Mouse (Mus musculus) left cerebral cortex, postnatal 4 days (tissue): ENCODE results near the gene B4gat1. TPM values are rescaled to one million over a fixed set of nuclear protein-coding genes. Genes with fewer than 3 reads are reported as not detected.

Experiments used
- DNase-seq: peaks from one replicate; pipeline ENCODE4 v3.0.0-alpha.2; 2022
- intact Hi-C: fragments of 180-260 bp; cut with DNase I; formaldehyde crosslinking; loops from one replicate; pipeline ENCODE4 v1.15.1; 2025
- total RNA-seq, 2 experiments: library from RNA; stranded (reverse); gene quantifications; 2 replicates each; pipeline ENCODE4 v1.2.3; 2021

Gene B4gat1
- total RNA-seq, 2 experiments from 2014 or later: 64.1 to 76.4 TPM

DNA sequence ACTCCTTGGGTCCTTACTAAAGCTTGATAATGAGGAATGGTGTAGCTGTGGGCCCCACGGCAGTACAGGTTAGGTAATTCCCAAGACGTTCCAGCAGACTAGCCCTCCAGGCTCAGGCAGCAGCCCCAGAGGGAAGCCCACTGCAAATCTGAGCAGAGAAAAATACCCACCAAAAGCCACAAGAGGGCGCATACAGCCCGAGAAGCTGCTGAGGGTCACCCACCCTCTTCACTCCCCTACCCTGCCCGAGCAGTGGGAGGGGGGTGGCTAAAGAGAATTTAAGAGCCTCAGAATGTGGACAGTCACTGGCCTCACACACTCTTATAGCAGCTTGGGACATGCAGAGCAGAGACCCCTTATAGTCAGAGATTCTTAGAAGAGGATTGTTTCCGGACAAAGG, 17.6 kb downstream of the B4gat1 start:
- peak; percentile 56 for DNase-seq
- intact Hi-C loops: no loop called here

DNA sequence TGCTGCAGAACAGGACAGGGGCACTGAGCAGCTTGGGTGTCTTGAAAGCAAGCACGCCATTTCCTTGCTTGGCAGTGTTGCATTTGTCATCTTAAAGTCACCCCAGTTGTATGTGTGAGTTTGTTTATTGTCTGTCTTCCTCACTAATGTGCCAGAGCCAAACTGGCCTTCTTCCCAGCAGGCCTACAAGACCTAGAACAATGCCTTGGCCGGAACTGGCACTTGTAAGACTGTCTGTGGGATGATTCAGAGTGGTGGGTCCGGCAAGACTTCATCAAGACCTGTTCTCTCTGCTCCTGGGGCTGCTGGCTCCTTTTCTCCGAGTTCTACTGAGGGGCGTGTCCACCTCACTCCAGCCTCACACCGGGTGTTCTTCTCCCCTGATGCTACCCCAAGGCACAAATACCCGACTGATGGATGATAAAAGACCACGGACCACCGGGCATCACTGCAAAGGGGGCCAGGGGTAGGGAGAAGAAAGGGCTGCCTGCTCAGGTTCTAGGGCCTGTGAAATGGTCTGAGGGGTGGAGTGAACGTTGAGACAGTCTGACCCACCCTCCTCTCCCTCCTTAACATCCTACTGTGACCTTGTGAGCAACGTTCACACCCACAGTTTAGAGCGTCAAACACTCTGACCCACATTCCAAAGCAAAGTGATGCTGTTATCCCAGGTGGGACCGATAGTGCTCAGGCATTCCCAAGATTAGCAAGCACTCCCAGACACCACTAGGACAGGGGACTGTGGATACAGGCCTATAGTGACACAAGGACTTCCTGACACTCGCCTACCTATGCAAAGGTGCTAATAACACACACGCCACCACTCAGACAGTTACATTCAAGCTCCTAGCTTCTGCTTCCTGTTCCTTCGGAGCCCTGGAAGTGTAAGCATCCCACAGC, 19.5 kb downstream of the B4gat1 start:
- intact Hi-C loops: no loop called here
- DNase-seq: no peak

DNA sequence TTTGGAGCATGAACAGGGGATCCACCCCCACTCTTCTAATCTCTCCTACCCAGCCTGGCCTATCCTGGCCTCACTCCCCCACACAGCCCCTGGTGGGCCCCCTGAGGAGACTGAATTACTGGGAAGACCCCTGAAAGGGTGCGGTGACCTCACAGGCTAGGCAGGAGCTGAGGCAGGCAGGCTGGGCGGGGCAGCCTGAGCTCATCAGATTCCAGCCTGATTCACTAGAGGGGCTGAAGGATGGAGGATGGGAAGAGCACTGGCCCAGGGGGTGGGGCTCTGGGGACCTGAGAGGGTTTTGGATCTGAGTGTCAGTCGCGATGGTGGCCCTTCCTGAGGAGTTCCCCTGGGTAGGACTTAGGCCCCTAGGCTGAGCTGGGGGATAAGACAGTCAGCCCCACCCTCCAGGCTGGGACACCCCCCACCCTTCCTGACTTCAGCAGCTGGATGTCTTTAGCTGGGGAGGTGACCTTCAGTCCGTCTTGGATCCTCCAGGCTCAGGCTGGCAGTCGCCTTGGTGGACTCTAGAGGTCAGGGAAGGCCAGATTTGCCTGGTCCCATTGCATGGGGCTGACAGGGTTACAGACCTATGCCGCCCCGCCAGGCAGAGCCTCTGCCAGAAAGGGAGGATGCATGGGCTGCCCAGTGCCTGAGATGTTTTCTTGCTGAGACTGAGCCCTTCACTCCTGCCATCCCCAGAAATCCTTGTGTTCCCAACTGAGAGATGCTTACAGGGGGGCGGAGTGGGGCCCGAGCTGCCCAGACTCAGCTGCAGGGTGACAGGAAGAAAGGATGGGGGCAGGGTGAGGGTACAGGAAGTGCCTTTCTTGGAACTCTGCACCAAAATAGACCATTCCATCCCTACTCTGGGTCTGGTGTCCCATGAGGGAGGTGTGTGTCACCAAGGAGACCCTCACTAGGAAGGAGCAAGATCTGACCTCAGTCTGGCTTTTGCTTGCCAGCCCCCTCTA, 20.5 kb downstream of the B4gat1 start:
- intact Hi-C loops: no loop called here
- no peak for DNase-seq

DNA sequence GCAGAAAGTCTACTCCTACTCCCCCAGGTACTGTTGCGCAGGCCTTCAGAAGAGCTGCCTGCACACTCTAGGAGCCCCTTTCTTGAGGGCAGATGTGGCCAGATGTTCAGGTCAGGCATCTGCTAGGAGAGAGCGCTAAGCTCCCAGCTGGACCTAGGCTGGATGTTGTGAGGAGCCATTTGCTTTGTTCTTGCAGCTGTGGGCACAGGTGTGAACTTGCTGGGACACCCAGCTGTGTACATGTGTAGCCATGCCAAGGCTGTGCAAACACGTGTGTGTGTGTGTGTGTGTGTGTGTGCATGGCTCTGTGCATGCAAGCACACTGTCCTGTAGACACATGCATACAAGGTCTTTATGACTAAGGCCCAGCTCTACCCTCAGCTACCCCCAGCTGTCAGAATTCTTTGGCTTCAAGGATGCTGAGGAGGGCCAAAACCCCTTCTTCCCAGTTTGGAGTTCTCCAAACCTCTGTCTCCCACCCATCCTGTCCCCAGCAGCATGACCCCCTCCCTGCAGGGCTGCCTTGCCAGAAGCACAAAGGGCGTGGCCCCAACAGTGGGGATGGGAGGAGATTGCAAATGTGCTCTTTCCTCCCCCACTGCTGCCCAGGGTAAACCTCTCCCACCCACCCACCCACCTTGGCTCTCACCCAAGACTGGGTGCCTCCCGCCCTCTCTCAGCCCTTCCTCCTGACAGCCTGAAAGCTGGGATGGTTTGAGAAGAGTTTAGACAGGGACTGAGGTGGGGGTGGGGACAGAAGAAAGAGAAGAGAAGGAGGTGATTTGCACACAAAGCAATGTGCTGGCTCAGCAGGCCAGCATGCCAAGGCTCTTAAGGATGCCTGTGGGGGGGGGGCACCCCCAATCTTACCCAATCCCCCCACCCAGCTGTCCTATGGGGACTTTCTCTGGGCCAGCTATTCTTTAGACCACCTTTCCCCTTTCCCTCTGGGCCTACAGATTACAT, 22.0 kb downstream of the B4gat1 start:
- no peak for DNase-seq
- intact Hi-C loops: no loop called here

DNA sequence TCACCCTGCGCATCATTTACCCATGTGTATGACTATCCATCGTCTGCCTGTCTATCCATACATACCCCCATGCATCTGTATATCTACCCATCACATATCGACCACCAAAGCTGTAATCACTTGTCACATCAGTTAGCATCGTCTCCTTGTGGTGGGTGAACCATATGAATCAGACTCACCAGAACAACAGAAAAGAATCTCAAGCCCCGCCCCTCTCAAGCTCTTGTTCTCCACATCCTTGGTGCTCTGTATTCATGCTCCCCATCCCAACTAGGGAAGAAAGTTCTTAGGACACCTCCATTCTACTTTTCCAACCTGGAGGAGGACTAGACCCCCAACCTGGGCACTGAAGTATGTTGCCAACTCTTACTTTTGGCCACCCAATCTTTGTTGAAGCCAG, 23.4 kb downstream of the B4gat1 start:
- no peak for DNase-seq
- intact Hi-C loops: no loop called here

DNA sequence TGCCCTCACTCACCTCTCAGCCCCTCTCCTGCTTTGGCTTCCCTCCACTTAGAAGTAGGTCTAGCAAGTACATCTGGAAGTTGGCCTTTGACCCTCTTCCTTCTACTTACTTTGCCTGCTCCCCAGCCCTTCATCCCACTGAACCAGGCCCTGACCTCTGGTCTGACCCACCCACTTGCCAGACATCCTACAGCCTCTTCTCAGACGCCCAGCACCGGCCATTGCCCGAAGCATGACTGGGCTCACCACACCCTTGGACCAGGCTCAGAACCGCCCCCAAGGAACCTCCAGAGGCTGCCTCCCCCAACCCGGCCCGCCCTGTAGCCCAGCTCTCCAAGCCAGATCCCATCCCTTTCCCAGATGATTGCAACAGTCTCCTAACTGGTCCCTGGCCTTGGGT, 23.8 kb downstream of the B4gat1 start:
- intact Hi-C loops: no loop called here
- DNase-seq: no peak

DNA sequence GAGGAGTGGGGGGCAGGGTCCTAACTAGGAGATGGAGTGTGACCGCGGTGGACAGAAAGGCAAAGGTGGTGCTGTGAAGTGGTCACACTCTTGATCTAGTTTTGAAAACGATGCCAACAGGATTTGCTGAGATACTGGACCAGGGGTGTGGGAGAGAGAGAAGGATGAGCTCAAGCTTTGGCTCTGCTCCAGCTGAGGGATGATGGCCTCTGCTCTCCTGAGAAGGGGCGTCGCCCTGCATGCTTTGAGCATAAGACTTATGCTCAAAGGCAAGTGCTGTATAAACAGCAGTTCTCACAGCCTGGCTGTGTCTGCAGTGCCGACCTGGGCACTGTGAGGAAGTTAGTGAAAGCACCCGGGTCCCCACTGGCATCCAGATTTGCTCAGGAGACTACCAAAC, 26.5 kb downstream of the B4gat1 start:
- intact Hi-C loops: no loop called here
- no peak for DNase-seq

DNA sequence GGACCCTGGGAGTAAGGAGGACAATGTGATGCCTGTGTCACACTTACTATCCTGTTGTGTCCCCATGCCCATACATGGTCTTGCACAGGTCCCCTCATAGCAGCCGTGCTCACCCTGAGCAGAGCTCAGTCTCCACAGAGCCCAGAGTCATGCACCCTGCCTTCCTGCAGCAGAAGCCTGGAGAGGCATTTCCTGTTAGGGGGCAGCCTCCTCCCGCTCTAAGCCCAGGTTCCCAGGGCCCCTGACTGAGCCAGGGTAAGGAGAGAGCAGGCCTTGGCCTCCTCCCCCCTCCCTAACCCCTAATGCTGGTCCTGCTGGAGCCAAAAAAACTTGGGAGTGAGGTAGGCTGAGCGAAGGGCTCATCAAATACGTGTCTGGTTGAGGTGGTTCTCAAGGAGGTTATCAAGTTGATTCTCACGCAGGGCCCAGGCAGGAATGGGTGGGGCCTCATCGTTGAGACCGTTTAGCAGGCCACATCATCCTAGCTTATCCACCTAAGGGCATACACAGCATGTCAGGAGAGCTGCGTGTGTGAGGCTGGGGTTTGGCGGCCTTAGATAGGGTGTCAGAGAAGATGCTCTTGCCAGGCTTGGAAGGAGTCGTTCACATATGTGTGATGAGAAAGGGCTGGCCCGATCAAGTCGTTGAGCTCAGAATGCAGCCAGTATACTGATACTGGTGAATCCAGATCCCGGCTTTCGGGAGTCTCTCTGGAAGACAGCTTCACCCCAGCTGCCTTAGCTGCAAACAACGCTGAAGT, 28.6 kb downstream of the B4gat1 start:
- DNase-seq: no peak
- intact Hi-C loops: no loop called here

DNA sequence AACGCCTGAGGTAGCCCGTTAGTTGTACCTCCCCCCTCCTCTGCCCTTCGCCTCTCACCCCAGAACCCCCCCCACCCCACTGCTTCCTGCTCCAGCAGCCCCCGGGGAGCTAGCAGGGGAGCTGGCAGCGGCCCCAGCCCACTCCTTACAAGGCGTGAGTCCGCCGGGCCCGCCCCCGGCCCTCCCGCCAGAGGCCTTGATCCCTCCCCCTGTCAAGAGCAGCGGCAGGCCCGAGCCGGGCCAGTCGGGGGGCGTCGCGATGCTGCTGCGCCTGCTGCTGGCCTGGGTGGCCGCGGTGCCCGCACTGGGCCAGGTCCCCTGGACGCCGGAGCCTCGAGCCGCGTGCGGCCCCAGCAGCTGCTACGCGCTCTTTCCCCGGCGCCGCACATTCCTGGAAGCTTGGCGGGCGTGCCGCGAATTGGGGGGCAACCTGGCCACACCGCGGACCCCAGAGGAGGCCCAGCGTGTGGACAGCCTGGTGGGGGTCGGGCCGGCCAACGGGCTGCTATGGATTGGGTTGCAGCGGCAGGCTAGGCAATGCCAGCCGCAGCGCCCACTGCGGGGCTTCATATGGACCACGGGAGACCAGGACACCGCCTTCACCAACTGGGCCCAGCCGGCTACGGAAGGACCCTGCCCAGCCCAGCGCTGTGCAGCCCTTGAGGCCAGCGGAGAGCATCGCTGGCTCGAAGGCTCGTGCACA, 29.4 kb downstream of the B4gat1 start, which contains the start of gene Cd248:
Gene Cd248 (plus strand): TSS at position 212 of the 703 bp plus-strand sequence.
- intact Hi-C loops: no loop called here
- peak; percentile 73 for DNase-seq

DNA sequence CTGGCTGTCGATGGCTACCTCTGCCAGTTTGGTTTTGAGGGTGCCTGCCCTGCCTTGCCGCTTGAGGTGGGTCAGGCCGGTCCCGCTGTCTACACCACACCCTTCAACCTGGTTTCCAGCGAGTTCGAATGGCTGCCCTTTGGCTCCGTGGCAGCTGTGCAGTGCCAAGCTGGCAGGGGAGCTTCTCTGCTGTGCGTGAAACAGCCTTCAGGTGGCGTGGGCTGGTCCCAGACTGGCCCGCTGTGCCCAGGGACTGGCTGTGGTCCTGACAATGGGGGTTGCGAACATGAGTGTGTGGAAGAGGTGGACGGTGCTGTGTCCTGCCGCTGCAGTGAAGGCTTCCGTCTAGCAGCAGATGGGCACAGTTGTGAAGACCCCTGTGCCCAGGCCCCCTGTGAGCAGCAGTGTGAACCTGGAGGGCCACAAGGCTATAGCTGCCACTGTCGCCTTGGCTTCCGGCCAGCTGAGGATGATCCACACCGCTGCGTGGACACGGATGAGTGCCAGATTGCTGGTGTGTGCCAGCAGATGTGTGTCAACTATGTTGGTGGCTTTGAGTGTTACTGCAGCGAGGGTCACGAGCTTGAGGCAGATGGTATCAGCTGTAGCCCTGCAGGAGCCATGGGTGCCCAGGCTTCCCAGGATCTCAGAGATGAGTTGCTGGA, 30.1 kb downstream of the B4gat1 start:
- peak; percentile 49 for DNase-seq
- intact Hi-C loops: no loop called here

DNA sequence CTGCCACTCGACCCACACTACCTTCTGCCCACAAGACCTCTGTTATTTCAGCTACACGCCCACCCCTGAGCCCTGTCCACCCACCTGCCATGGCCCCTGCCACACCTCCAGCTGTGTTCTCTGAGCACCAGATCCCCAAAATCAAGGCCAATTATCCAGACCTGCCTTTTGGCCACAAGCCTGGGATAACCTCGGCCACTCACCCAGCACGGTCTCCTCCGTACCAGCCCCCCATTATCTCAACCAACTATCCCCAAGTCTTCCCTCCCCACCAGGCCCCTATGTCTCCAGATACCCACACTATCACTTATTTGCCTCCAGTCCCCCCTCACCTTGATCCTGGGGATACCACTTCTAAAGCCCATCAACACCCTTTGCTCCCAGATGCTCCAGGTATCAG, 30.9 kb downstream of the B4gat1 start:
- no peak for DNase-seq
- intact Hi-C loops: no loop called here

DNA sequence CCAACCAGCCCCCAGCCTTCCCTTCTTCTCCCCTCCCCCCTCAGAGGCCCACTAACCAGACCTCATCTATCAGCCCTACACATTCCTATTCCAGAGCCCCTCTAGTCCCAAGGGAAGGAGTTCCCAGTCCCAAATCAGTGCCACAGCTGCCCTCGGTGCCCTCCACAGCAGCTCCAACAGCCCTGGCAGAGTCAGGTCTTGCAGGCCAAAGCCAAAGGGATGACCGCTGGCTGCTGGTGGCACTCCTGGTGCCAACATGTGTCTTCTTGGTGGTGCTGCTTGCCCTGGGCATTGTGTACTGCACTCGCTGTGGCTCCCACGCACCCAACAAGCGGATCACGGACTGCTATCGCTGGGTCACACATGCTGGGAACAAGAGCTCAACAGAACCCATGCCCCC, 31.4 kb downstream of the B4gat1 start:
- intact Hi-C loops: no loop called here
- no peak for DNase-seq

DNA sequence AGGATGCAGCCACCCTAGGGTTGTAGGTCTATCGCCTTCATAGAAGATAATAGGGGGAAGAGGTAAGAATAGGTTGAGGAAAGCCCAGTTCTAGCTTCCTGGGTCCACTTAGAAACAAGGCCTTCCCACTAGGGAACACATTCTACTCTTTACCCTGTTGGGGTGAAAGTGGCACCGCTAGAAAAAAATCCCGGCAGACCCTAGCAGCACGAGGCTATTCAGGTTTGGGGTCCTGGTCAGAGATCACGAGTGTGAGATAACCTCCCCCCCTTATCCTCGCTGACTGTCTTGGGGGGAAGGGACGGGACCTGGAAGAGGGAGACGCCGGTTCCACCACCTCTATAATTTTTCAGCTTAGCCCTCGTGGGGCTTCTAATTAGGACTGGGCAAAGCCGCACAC, 32.5 kb downstream of the B4gat1 start:
- intact Hi-C loops: no loop called here
- no peak for DNase-seq

DNA sequence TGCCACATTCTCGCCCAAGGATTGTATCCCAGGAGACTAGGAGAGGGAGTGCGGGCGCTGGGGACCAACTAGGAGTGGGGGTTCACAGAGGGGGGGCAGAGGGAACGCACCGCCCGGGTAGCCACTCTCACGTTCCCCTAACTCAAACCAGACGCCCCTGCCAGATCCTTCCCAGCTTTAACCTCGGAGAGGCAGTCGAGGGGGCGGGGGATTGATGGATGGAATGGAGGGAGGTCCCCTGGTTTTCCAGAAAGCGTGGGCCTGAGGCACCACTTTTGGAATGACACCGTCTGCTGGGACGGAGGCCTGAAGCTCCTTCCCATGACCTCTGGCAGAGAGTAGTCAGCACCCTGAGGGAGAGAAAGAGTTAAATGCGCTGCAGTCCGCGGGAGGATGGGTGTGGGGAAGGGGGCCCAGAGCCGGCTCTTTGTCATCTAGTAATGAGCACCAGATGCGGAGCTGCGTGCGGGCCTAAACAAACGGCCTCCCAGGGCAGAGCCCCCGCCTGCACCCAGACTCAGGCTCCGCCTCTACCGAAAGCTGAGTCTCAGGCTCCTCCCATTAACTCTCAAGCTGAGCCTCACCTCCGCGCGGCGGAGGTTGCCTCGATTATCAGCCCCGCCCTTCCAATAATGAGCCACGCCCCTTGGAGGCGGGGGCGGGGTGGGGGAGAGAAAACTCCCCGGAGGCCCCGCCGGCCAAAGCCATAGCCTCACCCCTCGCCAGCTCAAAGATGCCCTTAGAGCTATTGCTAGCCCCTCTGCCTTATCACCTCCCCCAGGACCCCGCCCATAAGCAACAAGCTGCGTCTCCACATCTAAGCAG, 33.1 kb downstream of the B4gat1 start:
- intact Hi-C loops: no loop called here

DNA sequence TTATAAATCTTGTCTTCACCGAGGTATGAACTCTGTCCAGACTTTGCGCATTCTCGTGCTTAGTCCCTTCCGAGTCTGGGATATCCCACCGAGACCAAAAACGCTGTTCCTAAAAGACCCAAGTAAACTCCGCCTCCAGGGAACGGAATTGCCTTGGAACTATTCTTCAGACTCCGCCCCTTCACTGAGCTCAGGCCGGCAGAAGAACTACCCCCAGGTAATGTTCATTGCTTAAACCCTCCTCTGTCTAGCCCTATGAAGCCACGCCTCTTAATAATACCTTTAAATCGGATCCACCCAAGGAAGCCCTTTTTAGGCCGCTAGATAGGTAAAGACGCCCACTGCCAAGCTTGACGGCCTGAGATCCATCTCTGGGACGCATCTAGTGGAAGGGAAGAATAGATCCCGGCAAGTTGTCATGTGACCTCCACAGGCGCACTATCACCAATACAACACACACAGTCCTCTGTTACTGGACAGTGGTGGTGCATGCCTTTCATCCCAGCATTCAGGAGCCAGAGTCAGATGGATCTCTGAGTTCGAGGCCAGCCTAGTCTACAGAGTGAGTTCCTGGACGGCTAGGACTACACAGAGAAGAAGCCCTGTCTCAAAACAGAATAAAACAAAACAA, 33.9 kb downstream of the B4gat1 start:
- no peak for DNase-seq
- intact Hi-C loops: no loop called here

More for the DNA sequence above, 33.1 kb downstream of the B4gat1 start:
- peak; percentile 41 for DNase-seq

DNA sequence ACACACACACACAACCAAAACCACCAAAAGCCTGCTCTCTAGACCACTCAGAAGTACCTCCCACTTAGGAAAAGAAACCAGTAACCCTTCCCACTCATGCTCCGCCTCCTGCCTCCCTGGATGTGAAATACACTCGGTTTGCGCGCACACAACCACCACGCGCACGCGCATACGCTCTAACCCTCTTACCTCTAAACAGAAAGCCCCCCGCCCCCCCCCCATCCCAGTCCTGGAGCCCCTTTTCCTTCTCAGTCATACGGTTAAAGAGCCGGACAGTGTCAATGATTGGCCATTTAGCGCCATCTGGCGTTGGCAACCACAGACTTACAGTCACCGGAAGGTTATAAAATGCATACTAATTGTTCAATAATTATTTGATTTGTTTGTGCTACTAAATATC, 34.4 kb downstream of the B4gat1 start:
- DNase-seq: peak; percentile 74
- intact Hi-C loops: no loop called here

DNA sequence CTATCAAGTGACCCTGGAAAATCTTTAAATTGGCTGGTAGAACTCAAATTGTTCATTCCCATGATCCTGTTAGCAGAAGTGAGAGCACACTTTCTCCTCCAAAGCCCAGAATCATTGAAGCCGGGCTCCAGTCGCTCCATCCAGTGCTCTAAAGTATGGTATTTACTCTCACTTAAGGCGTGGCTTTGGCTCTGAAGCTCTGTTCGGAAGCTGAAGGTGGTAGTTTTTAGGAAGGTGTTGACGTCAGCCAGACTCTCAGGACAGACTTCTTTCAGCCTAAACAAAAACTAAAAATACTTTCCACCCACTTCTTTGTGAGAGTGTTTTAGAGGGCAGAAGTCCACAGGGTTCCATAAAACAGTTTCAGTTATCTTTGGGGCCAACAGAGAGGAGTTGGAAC, 34.9 kb downstream of the B4gat1 start:
- intact Hi-C loops: no loop called here
- no peak for DNase-seq
